Mouse (Mus musculus) hindbrain, embryonic 14.5 days (tissue): Measurements from ENCODE around the gene Amacr. TPM values are rescaled to one million over a fixed set of nuclear protein-coding genes. Genes with fewer than 3 reads are reported as not detected.
A peak's percentile ranks its signal among the peaks of the same experiment; 100 is the strongest.
"Not testable (repeated sequence)": the region's sequence is repeated elsewhere in the genome, so short reads cannot be mapped to it uniquely, and the experiment has no call there.

Source experiments
- ATAC-seq: fragments of 200-750 bp; cut with Nextera tagmentation; 2 replicates; pipeline ENCODE4 v1.8.0; 2017; ENCODE audit warnings: moderate number of reproducible peaks, mild to moderate bottlenecking, moderate TSS enrichment, moderate library complexity; ENCODE audit not compliant: low FRiP score
- DNase-seq: peaks from one replicate; pipeline ENCODE4 v3.0.0-alpha.2; 2015; ENCODE audit warnings: low spot score
- H3K27ac ChIP-seq: fragments of 300-500 bp; sonication (generic); 2 replicates; pipeline ENCODE4 v1.5.1; 2014; ENCODE audit warnings: mild to moderate bottlenecking, moderate library complexity
- H3K27me3 ChIP-seq: fragments of 300-500 bp; sonication (generic); 2 replicates; pipeline ENCODE4 v1.6.1; 2014; ENCODE audit warnings: mild to moderate bottlenecking, low read length, mixed read lengths; ENCODE audit not compliant: control insufficient read depth, insufficient read depth
- H3K36me3 ChIP-seq: fragments of 300-500 bp; sonication (generic); replicated peaks from 2 replicates; pipeline ENCODE4 v1.6.1; 2014; ENCODE audit not compliant: control insufficient read depth, insufficient read depth
- H3K4me1 ChIP-seq: fragments of 300-500 bp; sonication (generic); replicated peaks from 2 replicates; pipeline ENCODE4 v1.6.1; 2014; ENCODE audit warnings: antibody characterized with exemption, low read length, mixed read lengths; ENCODE audit not compliant: control insufficient read depth, insufficient read depth
- H3K4me2 ChIP-seq: fragments of 300-500 bp; sonication (generic); replicated peaks from 2 replicates; pipeline ENCODE4 v1.6.1; 2014; ENCODE audit warnings: mild to moderate bottlenecking, moderate library complexity
- H3K4me3 ChIP-seq: fragments of 300-500 bp; sonication (generic); replicated peaks from 2 replicates; pipeline ENCODE4 v1.5.1; 2014; ENCODE audit warnings: mild to moderate bottlenecking, low read length
- H3K9ac ChIP-seq: fragments of 300-500 bp; sonication (generic); 2 replicates; pipeline ENCODE4 v1.6.1; 2014
- H3K9me3 ChIP-seq: fragments of 300-500 bp; sonication (generic); 2 replicates; pipeline ENCODE4 v1.6.1; 2016; ENCODE audit warnings: low read length; ENCODE audit not compliant: control insufficient read depth
- WGBS: fragments of 180-500 bp; shearing (Covaris S2); extraction: QIAGEN DNeasy Blood & Tissue Kit; methylation state at CpG from one replicate; pipeline ENCODE4 v1.1.7; 2014; 5-methylcytosine and 5-hydroxymethylcytosine counted together
- polyA plus RNA-seq: library from polyadenylated mRNA; unstranded; fragments of >200 nt; fragmentation: Nextera tagmentation; extraction: Ambion mirVana; gene quantifications from 2 replicates; pipeline ENCODE4 v1.2.1, GENCODE M21; 2014

Amacr gene
- polyA plus RNA-seq, 1 experiment from 2014 or later, result 16.7 TPM

DNA sequence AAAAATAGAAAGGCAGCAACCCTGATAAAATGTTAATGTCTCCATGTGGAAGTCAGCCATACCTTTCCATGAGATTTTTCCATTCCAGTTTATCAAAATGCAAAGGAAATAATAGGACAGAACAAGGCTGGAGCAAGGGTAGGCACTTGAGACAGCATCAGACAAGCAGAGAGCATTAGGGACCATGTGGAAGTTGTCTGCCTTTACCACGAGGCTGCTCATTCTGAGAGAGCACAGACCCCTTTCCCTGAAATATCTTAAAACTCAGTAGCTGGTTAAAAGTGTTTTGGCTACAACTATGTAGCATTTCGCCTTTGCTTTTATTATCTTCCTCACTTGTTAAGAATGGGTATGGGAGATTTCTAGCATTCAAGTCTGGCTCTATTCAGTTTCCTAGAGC lies 844 bp upstream of the Amacr start:
- ATAC-seq (no peak), DNase-seq (no peak)
- 69% methylated on average over 2 of the region's 2 CpGs for WGBS
- no peaks in the 10 kb centered on the region for H3K36me3 ChIP-seq
- H3K9ac ChIP-seq, result 0 out of 2 replicates have a peak overlapping the region, but pooled peaks have one; percentile 73
- H3K4me1 ChIP-seq, result no peaks in the 10 kb centered on the region
- peak overlapping the region; percentile 64 for H3K4me2 ChIP-seq
- H3K4me3 ChIP-seq, result no peak overlapping the region
- no peaks in the 10 kb centered on the region for H3K9me3 ChIP-seq
- H3K27ac ChIP-seq, result no peak overlapping the region
- no peaks in the 10 kb centered on the region for H3K27me3 ChIP-seq

- ATAC-seq (peak; percentile 35; the same call in 1 of the 2 replicates), DNase-seq (no peak)
- Histone ChIP-seq H3K36me3 (no peaks in the 10 kb centered on the region), H3K9me3 (no peaks in the 10 kb centered on the region), H3K4me3 (peak overlapping the region; percentile 55), H3K27ac (peak overlapping the region; percentile 85), H3K9ac (peak overlapping the region; percentile 73), H3K27me3 (no peaks in the 10 kb centered on the region), H3K4me1 (no peaks in the 10 kb centered on the region), H3K4me2 (peak overlapping the region; percentile 64)
- 7% methylated on average over 6 of the region's 6 CpGs for WGBS
Measured at GRCm38 (mm10) chr15:10982064-10982435, 494 bp downstream of the Amacr start.

DNA sequence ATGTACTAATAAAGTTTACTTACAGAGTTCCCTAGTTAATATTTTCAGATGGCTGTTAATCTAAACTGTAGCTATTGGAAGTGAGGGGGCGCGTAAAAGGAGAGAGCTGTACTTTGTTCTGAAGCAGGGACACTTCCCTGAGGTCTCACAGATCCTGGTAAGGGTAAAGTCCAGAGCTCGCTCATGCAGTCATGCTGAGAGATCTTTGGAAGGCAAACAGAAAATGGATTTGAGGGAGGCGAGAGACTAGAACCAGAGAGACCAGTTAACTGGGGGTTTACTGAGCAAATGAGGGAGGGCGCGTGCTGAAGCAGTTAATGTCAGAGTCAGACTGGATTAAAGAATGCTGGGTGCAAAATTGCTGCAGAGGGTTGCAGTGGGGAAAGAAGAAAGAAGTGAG lies 4.2 kb downstream of the Amacr start:
- no peak overlapping the region for H3K4me2 ChIP-seq
- H3K4me3 ChIP-seq, result no peak overlapping the region
- peaks cover 10% of the 10 kb centered on the region; the same call in 1 of the 2 replicates for H3K36me3 ChIP-seq
- no peaks in the 10 kb centered on the region for H3K4me1 ChIP-seq
- no peak overlapping the region for H3K27ac ChIP-seq
- H3K27me3 ChIP-seq, result no peaks in the 10 kb centered on the region
- DNase-seq (no peak), ATAC-seq (no peak)
- H3K9me3 ChIP-seq, result no peaks in the 10 kb centered on the region
- WGBS, result 84% methylated on average over 6 of the region's 6 CpGs
- H3K9ac ChIP-seq, result no peak overlapping the region

DNA sequence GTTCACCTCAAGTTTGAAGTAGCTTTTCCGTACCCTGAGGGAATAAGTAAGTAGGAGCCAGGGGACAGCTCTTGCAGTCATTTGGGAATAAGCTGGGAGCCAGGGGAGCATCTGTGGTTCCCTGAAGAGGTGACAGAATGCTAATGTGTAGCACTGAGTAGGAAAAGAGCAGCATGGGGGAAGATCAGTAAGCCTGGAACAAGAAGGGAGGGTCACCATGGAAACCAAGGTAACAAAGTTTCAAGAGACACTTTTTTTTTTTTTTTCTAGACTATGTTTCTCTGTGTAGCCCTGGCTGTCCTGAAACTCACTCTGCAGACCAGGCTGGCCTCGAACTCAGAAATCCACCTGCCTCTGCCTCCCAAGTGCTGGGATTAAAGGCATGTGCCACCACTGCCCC lies 4.9 kb downstream of the Amacr start:
- not testable (repeated sequence) for H3K9ac ChIP-seq, DNase-seq, H3K9me3 ChIP-seq

DNA sequence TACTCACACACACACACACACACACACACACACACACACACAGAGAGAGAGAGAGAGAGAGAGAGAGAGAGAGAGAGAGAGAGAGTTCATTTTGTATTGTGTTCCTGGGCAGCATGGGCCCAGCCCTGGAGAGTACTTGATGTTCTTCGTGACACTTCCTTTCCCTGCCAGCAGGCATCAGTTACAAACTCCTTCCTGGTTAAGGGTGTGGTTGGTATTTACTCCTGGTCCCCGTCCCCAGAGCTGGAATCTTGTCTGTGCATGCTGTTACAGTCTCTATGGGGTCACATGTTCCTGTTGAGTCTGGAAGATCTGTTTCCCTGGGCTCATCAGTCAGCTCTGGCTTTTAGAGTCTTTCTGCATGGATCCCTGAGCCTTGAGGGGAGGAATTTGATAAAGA lies 8.9 kb downstream of the Amacr start:
- no peak overlapping the region for H3K4me2 ChIP-seq
- no peaks in the 10 kb centered on the region for H3K4me1 ChIP-seq
- H3K36me3 ChIP-seq, result peaks cover 18% of the 10 kb centered on the region; the same call in 1 of the 2 replicates
- H3K9ac ChIP-seq, result no peak overlapping the region
- H3K27ac ChIP-seq, result no peak overlapping the region
- no peak for ATAC-seq
- no peak for DNase-seq
- H3K27me3 ChIP-seq, result no peaks in the 10 kb centered on the region
- H3K9me3 ChIP-seq, result no peaks in the 10 kb centered on the region
- 79% methylated on average over 2 of the region's 2 CpGs for WGBS
- H3K4me3 ChIP-seq, result no peak overlapping the region

More for the DNA sequence above, 4.9 kb downstream of the Amacr start:
- H3K27me3 ChIP-seq, ATAC-seq, H3K27ac ChIP-seq, H3K4me3 ChIP-seq, H3K4me2 ChIP-seq, H3K4me1 ChIP-seq: not testable (repeated sequence)
- 87% methylated on average over 2 of the region's 2 CpGs for WGBS
- H3K36me3 ChIP-seq, result peaks cover 10% of the 10 kb centered on the region; the same call in 1 of the 2 replicates

- ATAC-seq (no peak), DNase-seq (no peak)
- Histone ChIP-seq H3K27me3 (no peaks in the 10 kb centered on the region), H3K4me2 (no peak overlapping the region), H3K27ac (no peak overlapping the region), H3K9ac (no peak overlapping the region), H3K36me3 (peaks cover 18% of the 10 kb centered on the region; the same call in 1 of the 2 replicates), H3K4me3 (no peak overlapping the region), H3K4me1 (no peaks in the 10 kb centered on the region), H3K9me3 (no peaks in the 10 kb centered on the region)
- WGBS, result 97% methylated on average over 1 of the region's 1 CpGs
Measured at GRCm38 (mm10) chr15:10991566-10991965, 10.0 kb downstream of the Amacr start.

DNA sequence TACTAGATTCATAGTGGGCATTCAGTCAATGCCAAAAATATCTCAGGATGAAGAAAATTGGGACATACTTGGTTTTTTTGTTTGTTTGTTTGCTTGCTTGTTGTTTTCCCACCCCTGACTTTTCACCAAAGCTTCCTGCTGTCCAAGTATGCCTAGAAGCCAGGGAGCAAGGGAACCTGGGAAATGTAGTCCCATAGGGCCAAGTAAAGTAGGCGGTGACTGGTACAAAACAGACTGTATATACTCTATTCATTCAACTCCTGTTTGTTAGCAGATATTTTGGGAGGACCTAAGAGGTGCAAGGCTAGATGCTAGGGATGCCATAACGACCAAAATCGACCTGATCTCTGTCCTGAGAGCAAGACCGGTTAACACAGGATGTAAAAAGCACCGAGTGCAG lies 18.3 kb downstream of the Amacr start:
- peak; percentile 46; the same call in 1 of the 2 replicates for ATAC-seq
- WGBS, result 47% methylated on average over 5 of the region's 5 CpGs
- no peak overlapping the region for H3K9ac ChIP-seq
- H3K27me3 ChIP-seq, result no peaks in the 10 kb centered on the region
- DNase-seq, result no peak
- H3K36me3 ChIP-seq, result 0 out of 2 replicates have a peak, but pooled peaks cover 4% of the 10 kb centered on the region
- no peaks in the 10 kb centered on the region for H3K4me1 ChIP-seq
- H3K9me3 ChIP-seq, result no peaks in the 10 kb centered on the region
- H3K4me2 ChIP-seq, result no peak overlapping the region
- H3K27ac ChIP-seq, result no peak overlapping the region
- H3K4me3 ChIP-seq, result no peak overlapping the region

DNA sequence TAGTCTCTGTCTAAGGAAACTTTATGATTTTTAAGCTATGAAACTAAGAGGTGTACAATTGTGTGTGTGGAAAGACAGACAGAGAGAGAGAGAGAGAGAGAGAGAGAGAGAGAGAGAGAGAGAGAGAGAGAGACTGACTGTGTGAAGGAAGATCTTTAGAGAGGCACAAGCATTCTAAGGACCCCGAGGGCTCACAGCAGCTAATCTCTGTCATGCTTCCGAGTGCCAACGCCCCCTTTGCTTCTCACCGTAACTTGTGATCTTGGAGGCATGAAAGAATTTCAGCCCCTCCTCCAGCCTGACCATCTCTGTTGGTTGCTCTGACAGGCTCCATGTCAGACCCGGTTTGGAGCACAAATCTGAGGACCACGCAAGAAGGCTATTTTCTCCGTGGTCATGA lies 18.9 kb downstream of the Amacr start, which contains the start of gene Slc45a2:
Gene Slc45a2 (plus strand): TSS at position 301 of the 400 bp plus-strand sequence.
- no peak within 1 kb of the TSS for H3K4me3 ChIP-seq
- no peaks in the 10 kb centered on the region for H3K4me1 ChIP-seq
- H3K9me3 ChIP-seq, result no peaks in the 10 kb centered on the region
- H3K36me3 ChIP-seq, result no peaks in the 10 kb centered on the region
- no peak within 1 kb of the TSS for H3K9ac ChIP-seq
- H3K27ac ChIP-seq, result no peak within 1 kb of the TSS
- no peak within 1 kb of the TSS for H3K4me2 ChIP-seq
- ATAC-seq (no peak), DNase-seq (no peak)
- 59% methylated on average over 7 of the region's 7 CpGs for WGBS
- H3K27me3 ChIP-seq, result no peaks in the 10 kb centered on the region

DNA sequence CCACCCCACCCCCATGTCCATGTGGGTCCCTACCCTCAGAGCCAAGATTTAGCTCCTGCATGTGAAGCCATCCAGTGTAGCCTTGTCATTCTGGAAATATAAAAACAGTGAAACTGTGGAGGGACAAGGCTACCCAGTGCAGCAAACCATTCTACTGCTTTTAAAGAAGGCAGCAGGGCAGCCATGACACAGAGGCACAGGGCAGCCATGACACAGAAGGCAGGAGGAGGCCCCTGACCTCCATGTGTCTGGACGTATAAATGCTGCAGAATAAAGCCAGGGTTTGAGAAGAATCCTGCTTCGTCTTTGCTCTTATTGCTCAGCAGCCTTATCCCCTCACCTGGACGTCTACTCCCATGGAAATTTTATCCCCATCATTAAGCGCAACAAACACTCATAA lies 22.2 kb downstream of the Amacr start:
- 89% methylated on average over 4 of the region's 4 CpGs for WGBS
- H3K27ac ChIP-seq, result no peak overlapping the region
- no peaks in the 10 kb centered on the region for H3K36me3 ChIP-seq
- no peak for ATAC-seq
- H3K4me3 ChIP-seq, result no peak overlapping the region
- H3K4me1 ChIP-seq, result no peaks in the 10 kb centered on the region
- H3K27me3 ChIP-seq, result no peaks in the 10 kb centered on the region
- no peak overlapping the region for H3K4me2 ChIP-seq
- DNase-seq, result no peak
- H3K9me3 ChIP-seq, result no peaks in the 10 kb centered on the region
- no peak overlapping the region for H3K9ac ChIP-seq

DNA sequence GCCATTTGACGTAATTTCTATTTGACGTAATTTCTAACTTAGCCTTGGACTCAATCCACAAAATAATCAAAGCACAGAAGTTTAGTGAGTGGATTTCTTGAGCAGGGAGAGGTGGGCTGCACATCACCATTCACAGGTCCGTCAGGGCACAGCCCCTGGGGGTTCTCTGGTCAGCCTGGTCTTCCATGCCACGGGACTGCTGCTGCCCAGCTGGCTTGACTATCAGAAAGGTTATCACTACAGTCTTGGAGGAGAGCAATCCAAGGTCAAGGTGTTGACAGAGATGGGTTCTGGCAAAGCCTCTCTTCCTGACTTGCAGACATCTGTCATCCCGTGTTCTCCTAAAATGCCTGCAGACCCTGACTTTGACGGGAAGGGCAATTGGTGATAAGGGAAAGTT lies 23.1 kb downstream of the Amacr start:
- 87% methylated on average over 6 of the region's 6 CpGs for WGBS
- no peaks in the 10 kb centered on the region for H3K27me3 ChIP-seq
- no peak overlapping the region for H3K9ac ChIP-seq
- no peak overlapping the region for H3K4me3 ChIP-seq
- no peaks in the 10 kb centered on the region for H3K9me3 ChIP-seq
- DNase-seq (no peak), ATAC-seq (no peak)
- no peak overlapping the region for H3K4me2 ChIP-seq
- no peaks in the 10 kb centered on the region for H3K36me3 ChIP-seq
- no peaks in the 10 kb centered on the region for H3K4me1 ChIP-seq
- no peak overlapping the region for H3K27ac ChIP-seq
